Comparison of ENCODE assay signal across 16 mouse cellular contexts in the genomic region with DNA sequence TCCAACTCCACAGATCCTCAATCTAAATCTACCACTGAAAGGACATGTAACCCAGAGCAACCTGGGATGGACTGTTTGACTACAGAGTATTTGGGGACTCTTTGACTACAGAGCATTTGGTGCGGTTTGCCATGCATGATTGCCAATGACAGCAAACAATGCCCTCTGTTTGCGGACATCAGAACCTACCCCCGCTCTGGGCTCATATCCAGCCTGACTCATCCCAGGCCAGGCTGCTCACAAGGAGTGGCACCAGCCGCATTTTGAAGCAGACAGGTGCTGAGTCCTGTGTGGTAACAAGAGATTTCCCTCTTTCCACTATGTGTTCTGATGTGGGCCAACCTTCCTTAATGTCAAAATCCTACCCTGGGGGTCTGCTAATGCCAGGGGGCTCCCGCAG.
DNase-seq lines count a peak whose midpoint lies in the region; ATAC-seq and TF ChIP-seq lines count a peak whose summit lies in the region.
"Had no signal": no experiment of that assay in that cellular context is flagged by ENCODE, and none has a peak within 500 bp of the region (broad histone marks: within the 10 kb centered on the region; RNA-seq: fewer than 3 reads in every experiment).

No protein-coding gene starts in this region.

- peak; percentile 54; the same call in 1 of the 2 replicates for ATAC-seq in hindbrain, postnatal 0 days
- ATAC-seq in hindbrain, embryonic 14.5 days (ENCODE audit: low FRiP score) = no peak
- ATAC-seq in megakaryocyte-erythroid progenitor cell, adult 5-6 weeks (replicated peaks; ENCODE audit: low FRiP score, low TSS enrichment, poor library complexity, severe bottlenecking) = no peak
- ATAC-seq: forebrain, embryonic 14.5 days had no signal

- no peak overlapping the region for H3K9ac ChIP-seq in hindbrain, postnatal 0 days (replicated peaks; ENCODE audit: low read length)
- no peak overlapping the region for H3K9ac ChIP-seq in hindbrain, embryonic 14.5 days
- H3K9ac ChIP-seq in heart, adult 2 months (ENCODE audit: low read depth, low read length) = no peak overlapping the region
- H3K9ac ChIP-seq: limb, embryonic 13.5 days; liver, embryonic 15.5 days had no signal

- H3K27me3 ChIP-seq in hindbrain, postnatal 0 days (ENCODE audit: insufficient read depth, low read length) = no peaks in the 10 kb centered on the region
- no peaks in the 10 kb centered on the region for H3K27me3 ChIP-seq in hindbrain, embryonic 14.5 days (ENCODE audit: control insufficient read depth, insufficient read depth, low read length)
- no peaks in the 10 kb centered on the region for H3K27me3 ChIP-seq in heart, adult 2 months (ENCODE audit: control insufficient read depth, insufficient read depth, low read length)
- H3K27me3 ChIP-seq: limb, embryonic 13.5 days; liver, embryonic 15.5 days had no signal

- DNase-seq in hindbrain, postnatal 0 days (ENCODE audit: low spot score) = peak; percentile 37
- no peak for DNase-seq in hindbrain, embryonic 14.5 days (ENCODE audit: low spot score)
- DNase-seq in 3134 (ENCODE audit: extremely low read depth, insufficient read length, low spot score) = peak; percentile 57
- peak; percentile 76 for DNase-seq in cerebellum, adult 11 months
- peak; percentile 70 to 80 for DNase-seq in cerebellum, postnatal 14 days
- no peak for DNase-seq in heart, adult 2 months
- DNase-seq: B cell, adult 2 months; kidney, adult 8-10 months; lung, postnatal 10 days; thymus, postnatal 36 days had no signal

- H3K79me2 ChIP-seq in heart, adult 2 months (replicated peaks; ENCODE audit: control insufficient read depth, insufficient read depth, low read length) = no peaks in the 10 kb centered on the region

- H3K4me2 ChIP-seq in hindbrain, postnatal 0 days (ENCODE audit: low read depth, low read length) = no peak overlapping the region
- no peak overlapping the region for H3K4me2 ChIP-seq in hindbrain, embryonic 14.5 days (replicated peaks)
- H3K4me2 ChIP-seq: limb, embryonic 13.5 days; liver, embryonic 15.5 days had no signal

- no peak overlapping the region for H3K4me3 ChIP-seq in hindbrain, postnatal 0 days (ENCODE audit: low read length)
- H3K4me3 ChIP-seq in hindbrain, embryonic 14.5 days (replicated peaks; ENCODE audit: low read length) = no peak overlapping the region
- H3K4me3 ChIP-seq in heart, adult 2 months = no peak overlapping the region
- H3K4me3 ChIP-seq: erythroblast, embryonic 14.5 days; limb, embryonic 13.5 days; liver, embryonic 15.5 days; megakaryocyte, embryonic 14.5 days had no signal

- TF ChIP-seq CTCF in hindbrain, postnatal 0 days (IDR thresholded peaks at IDR 0.05; ENCODE audit: low read depth) = no peak
- no peak for TF ChIP-seq CTCF in heart, adult 2 months (IDR thresholded peaks at IDR 0.05)

- no peak for TF ChIP-seq POLR2A in heart, adult 2 months (IDR thresholded peaks at IDR 0.05; ENCODE audit: insufficient read depth, low read depth, low read length)

- intact Hi-C loops in heart, adult 2 months (cut with DNase I) = no loop called here

- no peak overlapping the region for H3K27ac ChIP-seq in hindbrain, postnatal 0 days
- no peak overlapping the region for H3K27ac ChIP-seq in hindbrain, embryonic 14.5 days
- H3K27ac ChIP-seq in heart, adult 2 months = no peak overlapping the region
- H3K27ac ChIP-seq: limb, embryonic 13.5 days; liver, embryonic 15.5 days had no signal

- 34% methylated on average over 5 of the region's 5 CpGs for WGBS in hindbrain, postnatal 0 days
- WGBS in hindbrain, embryonic 14.5 days = 59% methylated on average over 5 of the region's 5 CpGs
- WGBS in heart, adult 2 months = 78% methylated on average over 5 of the region's 5 CpGs

- H3K36me3 ChIP-seq in hindbrain, postnatal 0 days (ENCODE audit: insufficient read depth, low read length) = no peaks in the 10 kb centered on the region
- H3K36me3 ChIP-seq in hindbrain, embryonic 14.5 days (replicated peaks; ENCODE audit: control insufficient read depth, insufficient read depth) = no peaks in the 10 kb centered on the region
- H3K36me3 ChIP-seq in heart, adult 2 months (ENCODE audit: control insufficient read depth, insufficient read depth, low read length) = no peaks in the 10 kb centered on the region
- H3K36me3 ChIP-seq: limb, embryonic 13.5 days; liver, embryonic 15.5 days had no signal

- H3K9me3 ChIP-seq in hindbrain, postnatal 0 days (ENCODE audit: low read length) = no peaks in the 10 kb centered on the region
- H3K9me3 ChIP-seq in hindbrain, embryonic 14.5 days (ENCODE audit: control insufficient read depth, low read length) = no peaks in the 10 kb centered on the region
- H3K9me3 ChIP-seq: limb, embryonic 13.5 days; liver, embryonic 15.5 days; megakaryocyte, embryonic 14.5 days had no signal

- 0 out of 2 replicates have a peak, but pooled peaks cover 5% of the 10 kb centered on the region for H3K4me1 ChIP-seq in hindbrain, postnatal 0 days (ENCODE audit: insufficient read depth, low read length)
- 0 out of 2 replicates have a peak, but pooled peaks cover 3% of the 10 kb centered on the region for H3K4me1 ChIP-seq in hindbrain, embryonic 14.5 days (replicated peaks; ENCODE audit: control insufficient read depth, insufficient read depth, low read length)
- no peaks in the 10 kb centered on the region for H3K4me1 ChIP-seq in heart, adult 2 months (ENCODE audit: control insufficient read depth, insufficient read depth, low read length)
- H3K4me1 ChIP-seq: limb, embryonic 13.5 days; liver, embryonic 15.5 days; megakaryocyte, embryonic 14.5 days had no signal

- TF ChIP-seq EP300 in heart, adult 2 months (IDR thresholded peaks at IDR 0.05; ENCODE audit: insufficient read depth, low read depth, low read length) = no peak

Comparison
In these comparisons a context has a peak if more than half of its experiments do, and no peak if none do; other contexts are left out.
1. DNase-seq: peak in hindbrain, postnatal 0 days (single experiment), 3134 (single experiment), cerebellum, adult 11 months (single experiment) and cerebellum, postnatal 14 days (2 of 2); none in hindbrain, embryonic 14.5 days (single experiment) and heart, adult 2 months (0 of 2).